Mouse (Mus musculus) cortical plate, adult 2 months (tissue): ENCODE measurements at regions not wholly inside any gene's neighbourhood (a gene's known extent, or its start where the extent isn't known, plus 50 kb on each side); places are given as distances from the start of the nearest gene placed in this dataset.
A peak's percentile ranks its signal among the peaks of the same experiment; 100 is the strongest.

Experiments
- CTCF ChIP-seq: fragments of 200-500 bp; IDR thresholded peaks from 2 replicates; pipeline ENCODE4 v1.5.1; 2011; ENCODE audit warnings: mild to moderate bottlenecking, control low read depth, low read length; ENCODE audit not compliant: insufficient read depth; ENCODE audit errors: extremely low read depth
- POLR2A ChIP-seq: fragments of 200-500 bp; IDR thresholded peaks from 2 replicates; pipeline ENCODE4 v1.6.1; 2011; ENCODE audit warnings: mild to moderate bottlenecking, low read length, control low read depth; ENCODE audit not compliant: insufficient read depth; ENCODE audit errors: extremely low read depth

DNA sequence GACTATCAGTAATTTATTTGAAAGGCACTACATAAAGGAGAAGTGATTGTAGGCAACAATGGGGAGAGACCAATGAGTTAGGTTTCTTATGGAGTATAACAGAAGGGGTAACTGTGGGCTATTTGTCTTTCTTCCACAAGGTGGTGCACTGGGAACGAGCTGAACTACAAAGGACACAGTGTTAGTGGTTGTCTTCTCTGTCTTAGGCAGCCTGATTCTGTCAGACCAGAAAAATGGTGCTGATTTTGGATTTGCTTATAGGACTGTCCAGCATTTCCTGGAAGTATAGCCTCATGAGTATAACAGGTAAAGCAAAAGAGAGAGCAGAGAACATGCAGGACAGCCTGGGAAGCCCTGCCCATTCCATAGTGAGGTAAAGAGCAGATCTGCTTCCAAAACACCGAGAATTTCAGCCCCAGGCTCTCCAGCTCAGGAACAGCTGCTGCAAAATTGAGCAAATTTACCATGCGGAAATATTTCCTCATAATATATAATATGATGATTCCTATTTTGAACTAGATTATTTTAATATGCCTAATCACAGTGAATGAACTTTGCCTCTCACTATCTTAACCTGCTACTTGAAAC is 497.8 kb downstream of the Tox3 start:
- TF ChIP-seq CTCF (peak; percentile 72), POLR2A (no peak)
